Mouse (Mus musculus) cerebellum, adult 8-10 months (tissue): Measurements from ENCODE around the gene Sec24c.

ENCODE experiments used
- DNase-seq: peaks from one replicate; pipeline ENCODE4 v3.0.0; 2022

The Sec24c gene

DNA sequence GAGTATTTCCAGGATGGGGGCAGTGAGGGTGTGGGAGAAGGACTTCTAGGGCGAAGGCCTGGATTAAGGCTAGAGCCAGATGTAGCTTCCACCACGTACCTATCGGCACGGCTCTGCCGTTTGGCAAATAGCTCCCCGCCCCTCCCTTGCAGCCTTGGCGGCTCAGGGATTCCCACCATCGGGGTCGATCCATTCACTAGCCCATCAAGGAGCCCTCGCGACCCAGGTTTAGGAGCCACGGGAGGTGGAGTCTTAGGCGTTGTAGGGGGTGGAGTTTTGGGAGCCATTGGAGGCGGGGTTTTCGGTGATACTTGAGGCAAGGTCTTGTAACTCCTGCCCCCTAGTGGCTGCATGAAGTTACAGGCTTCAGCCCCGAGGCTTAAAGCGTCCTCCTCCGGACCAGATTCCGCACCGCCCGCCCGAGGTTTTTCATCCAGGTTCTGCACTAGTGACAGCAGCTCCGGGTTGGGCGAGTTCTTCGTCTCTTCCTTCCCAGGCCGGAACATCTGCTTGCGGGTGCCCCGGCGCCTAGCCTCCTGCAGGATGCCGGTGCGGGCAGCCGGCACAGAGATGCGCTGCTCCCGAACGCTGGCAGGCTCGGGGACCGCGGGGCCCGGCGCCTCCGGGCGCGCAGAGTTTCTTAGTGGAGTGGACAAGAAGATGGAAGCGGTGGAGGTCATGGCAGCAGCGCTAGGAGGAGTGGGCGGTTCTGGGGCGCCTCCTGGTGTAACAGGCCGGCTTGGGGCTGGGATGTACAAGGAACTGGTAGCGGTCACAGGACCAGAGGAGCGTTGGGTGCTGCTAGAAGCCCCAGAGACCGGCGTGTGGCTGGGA is 13.1 kb upstream of the Sec24c start:
- DNase-seq: peak; percentile 96

GRCm38 (mm10) chr14:20661661-20662331 is 12.3 kb upstream of the Sec24c start:
- DNase-seq: peak; percentile 34

- DNase-seq: no peak
Measured at GRCm38 (mm10) chr14:20662740-20663139, 11.4 kb upstream of the Sec24c start.

GRCm38 (mm10) chr14:20663601-20664000 is 10.5 kb upstream of the Sec24c start:
- no peak for DNase-seq

DNA sequence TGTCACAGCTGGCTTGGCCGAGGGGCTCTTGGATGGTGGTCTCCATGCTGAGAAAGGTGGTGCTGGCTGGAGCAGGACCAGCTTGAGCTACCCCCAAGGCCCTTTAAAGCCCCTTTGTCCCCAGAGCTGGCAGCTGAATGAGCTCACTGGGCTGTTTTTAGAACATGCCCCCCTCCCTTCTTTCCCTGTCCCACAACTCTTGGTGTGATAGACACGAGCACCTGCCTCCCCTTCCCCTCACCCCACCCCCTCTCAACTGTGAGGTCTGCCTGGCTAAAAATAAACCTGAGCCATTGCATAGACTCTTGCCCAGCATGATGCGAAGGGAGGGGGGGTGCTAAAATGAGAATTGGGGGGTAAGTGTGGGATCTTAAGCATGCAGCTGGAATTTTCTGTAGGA is 9.7 kb upstream of the Sec24c start:
- no peak for DNase-seq

DNA sequence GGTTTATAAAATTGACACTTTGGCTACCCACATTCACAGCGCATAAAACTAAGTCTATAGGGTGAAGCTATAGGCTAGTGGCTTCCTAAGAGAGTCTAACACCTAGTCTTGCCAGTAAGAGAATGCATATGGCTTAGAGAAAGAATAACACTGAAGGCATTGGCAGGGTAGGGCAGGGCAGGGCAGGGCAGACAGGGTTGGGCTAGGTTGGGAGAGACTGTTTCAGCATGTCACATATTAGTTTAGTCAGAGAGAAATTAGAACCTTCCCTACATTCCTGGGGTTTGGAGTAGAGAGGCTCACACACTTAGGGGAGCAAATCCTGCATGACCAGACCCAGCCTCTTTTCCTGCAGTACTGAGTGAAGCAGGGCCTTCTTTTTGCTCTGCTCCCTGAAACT is 6.6 kb upstream of the Sec24c start:
- DNase-seq: no peak

DNA sequence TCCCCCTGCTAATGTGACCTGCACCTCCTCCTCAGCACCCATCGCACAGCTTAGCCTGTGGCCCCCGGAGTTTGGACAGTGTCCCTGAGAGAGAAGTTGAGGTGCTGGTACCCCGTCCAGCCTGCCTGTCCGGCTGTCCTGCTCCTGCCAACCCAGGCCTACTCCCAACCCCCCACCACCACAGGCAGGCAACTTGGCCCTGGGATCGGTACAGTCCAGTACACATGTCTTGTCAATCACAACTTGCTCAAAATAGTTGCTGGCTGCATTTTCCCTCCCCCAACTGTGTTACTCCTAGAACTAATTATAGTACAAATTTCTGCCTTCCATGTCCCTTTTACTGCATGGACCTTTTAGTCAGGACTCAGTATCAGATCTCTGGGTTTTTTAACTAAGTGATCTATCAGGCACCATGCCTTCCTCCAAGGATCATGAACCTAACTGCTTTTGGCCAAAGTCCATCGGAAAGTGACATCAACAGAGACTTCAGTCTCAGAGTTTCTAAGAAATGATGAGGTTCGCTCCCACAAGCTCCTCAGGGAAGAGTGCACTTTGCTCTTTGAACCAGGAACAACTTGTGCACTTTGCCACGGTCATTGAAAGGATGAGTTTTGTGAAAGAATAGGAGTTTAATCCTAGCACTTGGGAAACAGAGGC is 5.8 kb upstream of the Sec24c start, which contains the start of gene Synpo2l:
Gene Synpo2l (minus strand): TSS at position 201 of the 657 bp plus-strand sequence.
- no peak for DNase-seq

DNA sequence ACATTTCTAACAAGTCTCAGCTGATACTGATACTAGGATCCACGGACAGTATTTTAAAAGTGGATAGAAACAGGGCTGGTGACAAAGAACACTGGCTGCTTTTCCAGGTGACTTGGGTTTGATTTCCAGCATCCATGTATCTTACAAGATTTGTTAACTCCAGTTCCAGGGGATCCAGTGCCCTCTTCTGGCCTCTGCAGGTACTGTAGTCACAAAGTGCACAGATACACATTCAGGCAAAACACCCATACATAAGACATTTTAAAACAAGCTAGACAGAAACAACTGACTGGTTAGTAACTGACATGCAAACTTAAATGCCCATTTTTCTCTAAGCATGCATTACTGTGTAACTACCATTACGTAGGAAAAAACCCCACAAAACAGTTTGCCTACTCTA is 1.1 kb upstream of the Sec24c start:
- DNase-seq: peak; percentile 36

DNA sequence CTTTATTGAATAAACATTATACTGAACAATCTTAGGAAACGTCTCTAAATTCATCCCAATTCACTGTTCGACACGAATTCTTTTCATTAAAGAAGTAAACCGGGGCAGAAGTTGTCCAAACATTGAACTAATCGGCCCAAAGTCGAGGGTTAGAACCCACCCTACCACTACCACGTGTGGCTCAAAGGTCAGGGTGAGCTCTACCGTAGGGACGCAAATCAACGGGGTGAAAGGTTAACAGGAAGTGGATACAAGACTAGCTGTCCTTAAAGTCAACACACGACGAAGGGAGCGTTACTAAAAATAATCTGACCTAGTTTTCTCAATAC is 409 bp upstream of the Sec24c start:
- DNase-seq: no peak

GRCm38 (mm10) chr14:20677906-20678305 is 3.8 kb downstream of the Sec24c start:
- no peak for DNase-seq

- no peak for DNase-seq
Measured at GRCm38 (mm10) chr14:20681742-20682141, 7.6 kb downstream of the Sec24c start.

- DNase-seq: no peak
Measured at GRCm38 (mm10) chr14:20682498-20682897, 8.4 kb downstream of the Sec24c start.

DNA sequence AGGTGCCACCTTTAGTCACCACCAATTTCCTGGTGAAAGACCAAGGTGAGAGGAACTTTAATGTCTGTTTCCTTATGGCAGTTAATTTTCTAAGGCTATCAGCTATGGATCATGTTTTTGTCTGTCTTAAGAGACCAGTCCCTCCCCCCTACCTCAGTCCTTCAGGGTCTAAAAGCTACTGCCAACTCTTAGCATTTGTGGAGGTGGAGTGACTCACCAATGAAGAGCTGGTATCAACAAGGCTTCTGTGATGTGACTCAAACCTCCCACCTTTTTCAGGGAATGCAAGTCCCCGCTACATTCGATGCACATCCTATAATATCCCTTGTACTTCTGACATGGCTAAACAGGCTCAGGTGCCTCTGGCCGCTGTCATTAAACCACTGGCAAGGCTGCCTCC is 12.5 kb downstream of the Sec24c start:
- no peak for DNase-seq

DNA sequence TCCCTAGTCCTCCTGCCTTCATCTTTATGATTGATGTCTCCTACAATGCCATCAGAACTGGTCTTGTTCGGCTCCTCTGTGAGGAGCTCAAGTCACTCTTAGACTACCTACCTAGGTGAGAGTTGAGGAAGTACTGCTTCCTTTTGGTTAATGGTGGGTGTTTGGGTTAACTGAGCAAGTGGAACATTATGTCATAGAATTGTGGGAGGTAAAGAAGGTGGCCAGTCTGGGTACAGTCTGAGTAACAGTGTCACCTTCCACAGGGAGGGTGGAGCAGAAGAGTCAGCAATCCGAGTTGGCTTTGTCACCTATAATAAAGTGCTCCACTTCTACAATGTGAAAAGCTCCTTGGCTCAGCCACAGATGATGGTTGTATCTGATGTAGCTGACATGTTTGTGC is 14.9 kb downstream of the Sec24c start:
- no peak for DNase-seq

GRCm38 (mm10) chr14:20691772-20692171 is 17.7 kb downstream of the Sec24c start:
- DNase-seq: no peak

GRCm38 (mm10) chr14:20693589-20694101 is 19.5 kb downstream of the Sec24c start:
- DNase-seq: no peak

- no peak for DNase-seq
Measured at GRCm38 (mm10) chr14:20694185-20694883, 20.2 kb downstream of the Sec24c start.

GRCm38 (mm10) chr14:20694884-20695760 is 21.0 kb downstream of the Sec24c start, which contains the start of gene Fut11:
TSS of gene Fut11 (plus strand) at chr14:20694968.
- peak; percentile 89 for DNase-seq

DNA sequence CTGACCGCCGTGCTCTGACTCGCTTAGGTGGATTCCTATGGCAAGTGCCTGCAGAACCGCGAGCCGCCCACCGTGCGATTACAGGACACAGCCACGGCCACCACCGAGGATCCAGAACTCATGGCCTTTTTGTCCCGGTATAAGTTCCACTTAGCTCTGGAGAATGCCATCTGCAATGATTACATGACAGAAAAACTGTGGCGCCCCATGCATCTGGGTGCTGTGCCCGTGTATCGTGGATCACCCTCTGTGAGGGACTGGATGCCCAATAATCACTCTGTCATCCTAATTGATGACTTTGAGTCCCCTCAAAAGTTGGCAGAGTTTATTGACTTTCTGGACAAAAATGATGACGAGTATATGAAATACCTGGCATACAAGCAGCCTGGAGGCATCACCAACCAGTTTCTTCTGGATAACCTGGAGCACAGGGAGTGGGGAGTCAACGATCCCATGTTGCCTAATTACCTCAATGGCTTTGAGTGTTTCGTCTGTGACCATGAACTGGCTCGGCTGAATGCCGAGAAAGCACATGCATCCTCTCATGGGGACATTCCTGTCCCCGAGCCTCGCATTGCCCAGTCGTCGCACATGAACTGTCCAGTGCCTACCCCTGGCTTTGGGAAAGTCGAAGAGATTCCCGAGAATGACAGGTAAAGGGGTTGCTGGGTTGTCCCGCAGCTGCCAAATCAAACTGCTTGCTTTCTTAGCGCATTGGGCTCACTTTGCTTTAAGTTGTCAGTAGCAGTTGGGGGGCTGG is 21.8 kb downstream of the Sec24c start:
- peak; percentile 27 for DNase-seq

GRCm38 (mm10) chr14:20696986-20697385 is 22.9 kb downstream of the Sec24c start:
- DNase-seq: peak; percentile 28

- no peak for DNase-seq
Measured at GRCm38 (mm10) chr14:20698515-20698914, 24.4 kb downstream of the Sec24c start.
